Mouse (Mus musculus): Measurements from ENCODE around the gene Cradd.

The Cradd gene

DNA sequence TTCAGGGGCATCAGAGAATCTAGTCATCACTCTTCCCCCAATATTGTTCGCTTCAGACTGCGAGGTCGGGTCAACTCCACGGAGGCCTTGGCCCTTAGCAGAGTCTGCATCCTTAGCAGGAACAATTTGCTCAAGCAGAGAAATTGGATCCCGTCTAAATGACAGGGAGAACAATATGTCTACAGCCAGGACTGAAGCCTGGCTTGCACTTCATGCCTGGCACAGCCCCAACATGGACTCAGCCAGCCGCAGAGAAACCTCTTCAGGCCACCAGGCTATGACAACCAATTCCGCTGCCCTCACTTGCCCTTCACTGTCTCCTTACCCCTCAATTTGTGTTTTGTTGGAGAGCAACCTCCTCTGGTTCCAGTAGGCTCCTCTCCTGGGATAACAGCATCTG, 123.6 kb downstream of the Cradd start:
- DNase-seq (ENCODE audit: low spot score), result peak; percentile 48

DNA sequence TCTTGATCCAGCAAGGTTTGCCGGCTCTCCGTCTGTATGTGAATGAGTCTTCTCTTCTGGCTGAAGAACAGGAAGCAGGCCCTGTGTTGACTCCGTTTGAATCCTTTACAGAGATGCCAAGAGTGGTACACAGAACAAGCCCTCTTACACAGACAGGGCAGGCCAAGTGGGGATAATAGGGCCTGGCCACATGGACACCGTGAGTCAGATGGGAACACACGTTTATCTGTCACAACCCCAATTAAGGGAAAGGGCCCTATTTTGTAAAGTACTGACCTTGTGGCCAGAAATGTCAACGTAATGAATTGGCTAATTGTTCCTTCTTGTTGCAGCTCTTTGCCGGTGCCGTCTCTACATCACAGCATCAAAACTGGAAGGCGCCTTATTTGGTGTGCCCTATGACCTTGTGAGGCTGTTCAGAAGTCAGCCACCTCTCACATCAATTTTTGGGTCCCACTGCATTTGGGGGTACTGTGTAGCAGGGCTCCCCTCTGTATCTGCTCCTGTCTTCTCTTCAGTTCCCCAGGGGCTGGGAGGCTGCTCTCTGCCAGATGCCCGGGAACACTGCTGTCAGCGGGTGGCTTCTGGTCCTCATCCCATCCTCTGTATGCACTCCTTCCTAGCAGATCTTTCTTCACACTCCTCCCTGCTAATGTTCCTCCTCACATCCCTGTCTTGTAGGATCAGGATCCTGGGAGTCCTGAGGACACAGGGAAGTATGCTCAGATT, 124.2 kb downstream of the Cradd start:
- DNase-seq (ENCODE audit: low spot score), result no peak

DNA sequence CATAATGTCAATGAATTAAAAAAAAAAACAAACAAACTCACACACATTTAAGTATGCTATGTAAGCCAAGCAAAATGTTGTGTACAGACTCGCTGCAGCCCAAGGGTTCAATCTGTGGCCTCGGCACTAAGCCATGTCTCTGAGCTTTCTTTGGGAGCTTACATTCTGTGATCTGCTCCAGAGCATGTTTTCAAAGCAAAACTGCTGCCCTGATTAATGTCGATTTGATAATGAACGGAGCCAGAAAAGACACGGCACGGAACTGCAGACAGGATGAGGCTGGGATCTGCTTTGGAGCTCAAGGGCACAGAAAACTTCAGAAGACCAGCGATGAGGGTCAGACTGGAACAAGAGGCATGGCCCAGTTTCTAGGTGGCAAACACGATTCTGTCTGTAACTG, 126.6 kb downstream of the Cradd start:
- peak; percentile 44 for DNase-seq (ENCODE audit: low spot score)

DNA sequence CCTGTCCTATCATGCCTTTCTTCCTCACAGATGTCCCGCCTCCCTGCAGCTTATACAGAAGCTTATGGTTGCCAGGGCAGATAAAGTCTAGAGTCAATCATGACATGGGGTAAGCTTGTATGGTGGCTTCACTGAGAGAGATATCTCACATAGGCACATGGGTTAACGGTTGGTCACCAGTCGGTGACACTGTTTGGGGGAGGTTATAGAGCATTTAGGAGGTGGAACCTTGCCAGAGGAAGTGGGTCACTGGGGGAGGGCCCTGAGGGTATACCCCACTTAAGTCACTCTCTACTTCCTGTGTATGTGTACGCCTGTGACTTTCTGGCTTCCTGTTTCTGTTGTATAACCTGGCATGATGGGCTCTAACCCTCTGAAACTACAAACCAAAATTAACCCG, 128.2 kb downstream of the Cradd start:
- DNase-seq (ENCODE audit: low spot score), result no peak

DNA sequence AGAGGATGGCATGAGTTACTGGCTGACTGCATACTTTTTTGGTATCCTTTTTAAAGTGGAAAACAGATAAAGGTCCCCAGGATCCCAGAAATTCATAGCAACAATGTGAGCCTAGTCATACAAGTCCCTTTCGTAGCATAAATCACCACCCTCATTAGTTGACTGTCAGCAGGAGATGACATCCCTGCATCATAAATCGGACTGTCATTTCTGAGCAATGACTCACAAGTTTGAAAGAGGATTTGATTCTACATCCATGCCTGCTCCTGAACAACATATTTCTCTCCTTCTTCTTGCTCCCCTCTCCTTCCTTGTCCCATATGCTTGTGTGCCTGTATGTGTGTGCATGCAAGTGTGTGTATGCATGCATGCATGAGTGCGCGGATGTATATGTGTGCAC, 129.2 kb downstream of the Cradd start:
- DNase-seq (ENCODE audit: low spot score), result no peak

DNA sequence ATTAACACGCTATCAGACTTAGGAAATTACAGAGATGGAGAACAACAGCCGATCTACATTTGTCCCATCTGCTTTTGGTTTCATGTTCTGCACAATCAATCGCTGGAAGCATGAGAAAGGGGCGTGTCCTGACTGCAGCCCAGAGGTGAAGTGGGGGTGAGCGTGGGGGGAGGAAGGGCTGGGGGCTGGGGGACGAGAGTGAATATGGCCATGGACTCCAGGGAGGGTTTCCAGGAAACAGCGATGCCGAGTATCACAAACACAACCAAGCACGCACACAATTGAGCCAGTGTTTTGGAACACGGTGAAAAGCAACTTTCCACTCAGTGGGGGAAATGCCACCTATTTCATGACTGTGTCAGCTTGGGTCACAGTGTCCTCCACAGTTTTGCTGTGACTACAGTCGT, 130.1 kb downstream of the Cradd start:
- DNase-seq (ENCODE audit: low spot score), result peak; percentile 61

DNA sequence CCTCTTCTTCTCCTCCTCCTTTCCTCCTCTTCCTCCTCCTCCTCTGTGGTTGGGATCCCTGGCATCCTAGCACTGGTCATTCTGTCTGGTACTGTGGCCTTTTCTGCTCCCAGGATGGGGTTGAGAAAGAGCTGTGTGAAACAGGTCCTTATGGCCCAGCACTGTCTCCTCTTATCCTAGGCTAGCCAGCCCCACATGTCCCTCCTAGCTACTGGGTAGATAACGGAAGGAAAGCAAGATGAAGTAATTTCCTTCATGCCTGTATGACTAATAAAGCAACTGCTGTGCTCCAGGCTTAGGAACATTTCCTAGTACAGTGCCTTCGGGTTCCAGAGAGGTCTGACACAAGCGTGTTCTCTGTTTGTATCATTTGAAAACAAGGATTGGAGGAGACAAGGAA, 132.1 kb downstream of the Cradd start:
- DNase-seq (ENCODE audit: low spot score), result no peak

DNA sequence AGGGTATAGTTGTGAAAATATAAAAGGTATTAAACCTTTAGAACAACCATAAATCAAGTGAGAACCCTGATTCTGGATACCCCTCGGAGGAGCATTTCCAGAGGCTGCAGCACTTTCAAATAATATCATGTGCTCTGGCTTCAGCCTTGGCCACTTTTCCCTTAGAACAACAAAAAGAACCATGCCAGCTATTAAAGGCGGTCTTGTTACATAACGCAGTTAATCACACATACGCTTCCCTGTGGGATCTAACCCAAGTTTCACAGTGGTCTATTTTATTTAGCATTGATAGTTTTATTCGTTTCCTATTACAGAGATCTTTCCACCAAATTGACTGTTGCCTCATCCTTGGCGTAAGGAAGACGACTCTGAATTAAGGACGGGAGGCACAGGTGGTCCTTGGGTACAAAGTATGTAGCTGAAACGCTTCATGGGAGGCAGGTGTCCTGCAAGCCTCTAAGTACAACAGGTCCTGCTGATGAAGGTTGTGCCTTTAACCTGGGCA, 132.7 kb downstream of the Cradd start:
- no peak for DNase-seq (ENCODE audit: low spot score)

DNA sequence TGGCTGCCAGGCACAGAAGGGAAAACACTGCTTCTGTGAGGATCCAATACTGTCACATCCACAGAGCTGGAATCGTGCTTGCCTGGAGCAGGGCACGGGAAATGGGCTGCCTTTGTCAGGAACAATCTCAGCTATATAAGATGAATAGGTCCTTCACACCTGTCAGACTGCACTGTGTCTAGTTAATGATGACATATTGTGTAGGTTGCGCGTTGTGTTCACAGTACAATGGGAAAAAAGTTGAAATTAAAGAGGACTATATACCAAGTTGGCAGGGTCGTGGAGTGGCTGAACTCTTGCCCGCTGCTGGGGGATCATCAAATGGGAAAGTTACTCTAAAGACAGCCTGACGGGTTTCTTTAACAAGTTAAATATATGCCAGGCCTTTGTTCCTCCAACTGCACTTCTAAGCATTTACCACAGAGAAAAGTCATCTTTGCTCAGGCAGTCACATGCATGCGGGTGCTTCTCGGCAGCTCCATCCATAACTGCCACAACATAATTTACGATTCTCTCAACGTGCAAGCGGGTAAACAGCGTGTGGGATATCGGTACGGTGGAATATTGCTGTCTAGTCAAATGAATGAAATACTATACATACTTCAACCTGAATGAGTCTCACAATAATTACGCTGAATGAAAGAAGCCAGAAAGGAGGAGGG, 134.3 kb downstream of the Cradd start:
- no peak for DNase-seq (ENCODE audit: low spot score)

DNA sequence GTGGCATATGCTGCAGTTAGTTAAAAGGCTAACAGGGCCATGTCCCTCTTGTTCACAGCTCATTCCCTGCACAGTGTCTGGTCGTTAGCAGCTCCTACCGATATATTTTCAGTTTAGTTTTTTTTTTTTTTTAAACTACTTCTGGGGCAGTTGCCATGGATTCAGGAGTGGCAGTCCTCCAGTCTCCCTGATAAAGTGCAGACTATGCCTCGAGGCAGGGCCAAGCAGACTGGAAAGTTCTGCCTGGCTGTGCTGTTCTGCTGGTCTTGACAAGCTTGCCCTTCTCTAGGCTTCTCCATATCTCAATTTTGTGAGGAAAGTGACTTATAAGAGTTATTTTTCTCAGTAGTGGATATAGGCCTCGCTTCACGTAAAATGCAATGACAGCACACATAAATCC, 139.7 kb downstream of the Cradd start:
- no peak for DNase-seq (ENCODE audit: low spot score)

DNA sequence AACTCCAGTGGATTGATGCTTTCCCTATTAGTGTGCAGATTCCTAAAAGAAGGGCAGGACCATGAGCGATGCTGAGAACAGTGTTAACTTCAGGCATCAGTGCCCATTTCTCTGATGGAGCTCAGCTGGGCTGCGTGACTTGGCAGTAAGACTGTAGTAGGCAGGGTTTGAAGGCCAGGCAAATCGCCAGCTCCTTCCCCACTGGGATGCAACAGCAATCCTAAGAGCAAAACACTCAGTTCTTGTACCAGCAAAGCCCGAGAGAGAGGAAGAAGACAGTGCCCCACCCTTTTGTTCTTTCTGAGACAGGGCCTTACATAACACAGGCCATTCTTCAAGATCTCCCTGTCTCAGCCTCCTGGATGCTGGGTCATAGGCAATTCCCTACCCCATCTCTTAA, 140.9 kb downstream of the Cradd start:
- peak; percentile 76 for DNase-seq (ENCODE audit: low spot score)

DNA sequence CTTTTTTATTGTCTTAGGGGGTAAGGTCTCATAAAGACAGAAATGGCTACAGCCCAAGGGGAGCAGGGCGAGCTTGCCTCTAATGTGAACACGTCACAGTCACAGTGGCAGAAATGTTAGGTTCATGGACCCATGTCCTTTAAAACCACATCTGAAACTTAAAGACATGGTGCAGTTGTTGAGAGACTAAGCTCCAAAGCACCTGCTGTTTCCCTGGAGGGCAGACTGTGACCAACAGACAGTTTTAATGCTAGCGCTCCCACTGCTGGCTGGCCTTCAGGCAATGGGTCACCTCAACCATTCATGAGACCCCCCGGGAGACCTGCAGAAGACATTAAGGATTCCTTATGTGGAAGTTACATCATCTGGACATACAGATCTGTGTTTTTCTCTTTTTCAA, 141.5 kb downstream of the Cradd start:
- DNase-seq (ENCODE audit: low spot score), result no peak

DNA sequence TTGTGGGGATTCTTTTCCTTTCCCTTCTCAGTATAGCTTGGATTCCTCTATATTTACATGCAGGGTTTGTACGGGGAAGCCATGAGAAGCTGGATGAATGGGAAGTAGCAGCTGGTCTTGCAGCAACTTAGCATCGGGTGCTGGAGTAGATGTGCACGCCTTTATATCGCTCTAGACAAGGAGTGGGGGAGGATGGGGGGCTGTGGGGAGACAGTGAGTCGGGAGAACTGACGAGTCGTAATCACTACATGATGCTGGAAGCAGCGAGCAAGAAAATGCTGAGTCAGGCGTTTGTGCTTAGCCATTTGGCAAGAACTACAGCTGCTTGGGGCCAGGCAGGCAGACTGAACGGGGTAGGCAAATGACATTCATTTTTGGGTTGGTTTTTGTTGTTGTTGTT, 142.4 kb downstream of the Cradd start:
- DNase-seq (ENCODE audit: low spot score), result no peak

DNA sequence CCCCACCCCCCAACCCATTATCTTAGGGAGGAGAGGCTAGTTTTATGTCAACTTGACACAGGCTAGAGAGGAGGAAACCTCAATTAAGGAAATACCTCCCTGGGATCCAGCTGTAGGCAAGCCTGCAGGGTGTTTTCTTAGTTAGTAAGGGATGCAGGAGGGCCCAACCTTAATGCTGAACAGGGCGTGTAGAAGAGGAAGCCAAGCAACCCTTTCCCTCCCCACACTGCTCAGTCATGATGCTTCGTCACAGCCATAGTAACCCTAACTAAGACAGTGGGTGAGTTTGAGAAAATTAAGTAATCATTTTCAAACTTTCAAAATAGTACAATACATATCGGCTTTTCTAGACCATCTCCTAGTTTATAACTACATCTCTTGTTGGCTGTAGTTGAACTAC, 143.0 kb downstream of the Cradd start:
- DNase-seq (ENCODE audit: low spot score), result no peak

DNA sequence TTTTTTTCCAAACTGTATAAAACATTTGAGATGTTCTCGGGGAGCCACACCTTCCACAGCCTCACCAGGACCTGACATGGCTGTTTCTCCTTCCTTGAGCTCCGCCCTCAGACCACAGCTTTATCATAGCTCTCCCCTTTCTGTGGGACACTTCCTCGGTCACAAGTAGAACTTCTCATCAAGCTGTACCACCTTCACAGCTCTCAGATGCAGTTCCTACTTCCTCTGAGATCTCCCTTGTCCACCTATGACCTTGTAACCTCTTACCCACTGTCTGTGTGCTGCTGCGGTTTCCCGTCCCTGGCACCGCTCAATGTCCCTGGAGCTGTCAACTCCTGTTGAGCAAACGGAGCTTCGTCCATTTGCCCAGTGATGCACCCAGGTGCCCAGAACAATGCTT, 143.8 kb downstream of the Cradd start:
- no peak for DNase-seq (ENCODE audit: low spot score)

DNA sequence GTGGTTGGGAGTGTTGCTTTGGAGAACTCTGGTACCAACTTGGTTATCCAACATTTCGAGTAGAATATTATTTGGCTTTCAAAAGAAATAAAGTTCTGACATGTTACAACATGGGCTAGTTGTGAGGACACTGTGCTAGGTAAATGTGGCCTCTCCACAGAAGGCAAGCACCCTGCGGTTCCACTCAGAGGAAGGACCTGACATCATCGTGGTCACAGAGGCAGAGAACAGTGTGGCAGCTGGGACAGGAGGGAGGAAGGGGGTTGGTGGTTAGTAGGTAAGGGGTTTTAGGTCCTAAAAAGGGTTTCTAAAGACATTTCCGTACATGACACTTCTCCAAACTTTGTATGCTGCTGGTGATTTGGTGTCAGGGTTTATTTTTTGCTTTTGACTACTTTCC, 145.1 kb downstream of the Cradd start:
- no peak for DNase-seq (ENCODE audit: low spot score)

DNA sequence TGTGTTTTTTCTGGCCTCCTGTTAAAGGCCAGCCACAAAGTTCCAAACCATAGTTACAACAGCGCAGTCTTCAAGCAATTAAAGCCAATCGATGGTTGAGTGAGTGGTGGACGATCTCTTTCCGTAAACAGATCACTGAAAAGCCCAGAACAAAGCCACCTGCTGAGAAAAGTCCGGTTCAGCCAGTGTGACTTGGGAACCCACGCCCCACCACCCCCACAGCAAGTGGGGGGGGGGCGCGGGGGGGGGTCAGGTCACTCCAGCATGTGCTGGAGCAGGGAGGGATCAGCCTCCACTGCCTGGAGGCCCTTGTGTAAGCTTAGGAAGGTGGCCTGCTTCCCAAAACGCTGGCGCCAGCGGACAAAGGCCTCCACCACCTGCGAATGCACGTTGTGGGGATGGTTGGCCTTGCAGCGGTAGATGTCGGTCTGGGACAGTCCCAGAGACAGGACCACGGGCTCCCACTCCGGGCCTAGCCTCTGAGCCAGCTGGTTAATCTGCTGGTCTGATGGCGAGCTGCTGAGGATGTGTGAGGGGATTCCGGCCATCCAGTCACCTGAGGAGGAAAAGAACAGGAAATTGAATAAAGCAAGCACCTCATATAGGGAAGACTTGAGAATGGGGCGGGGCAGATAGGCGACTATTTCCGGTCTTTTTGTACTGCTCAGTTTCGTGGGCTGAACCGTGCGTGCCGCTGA, 148.4 kb downstream of the Cradd start:
- DNase-seq (ENCODE audit: low spot score), result no peak

DNA sequence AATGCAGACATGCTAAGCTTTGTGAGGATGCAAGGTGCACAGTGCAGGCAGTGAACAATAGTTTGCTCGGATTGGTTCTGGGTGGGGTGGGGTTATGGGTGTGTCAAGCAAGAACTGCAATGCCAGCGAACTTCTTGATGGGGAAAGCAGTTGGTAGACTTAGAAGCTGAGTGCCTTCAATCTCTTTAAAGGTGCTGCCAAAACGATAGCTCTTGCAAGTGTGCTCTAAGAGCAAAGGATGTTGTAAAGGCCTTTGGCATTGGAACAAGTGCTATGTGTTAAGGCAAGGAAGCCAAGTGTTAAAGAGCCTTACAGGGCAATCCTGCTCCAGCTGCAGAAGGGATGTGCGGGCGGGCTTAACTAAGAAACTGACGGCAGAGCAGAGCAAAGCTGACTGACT, 149.7 kb downstream of the Cradd start:
- DNase-seq (ENCODE audit: low spot score), result no peak

DNA sequence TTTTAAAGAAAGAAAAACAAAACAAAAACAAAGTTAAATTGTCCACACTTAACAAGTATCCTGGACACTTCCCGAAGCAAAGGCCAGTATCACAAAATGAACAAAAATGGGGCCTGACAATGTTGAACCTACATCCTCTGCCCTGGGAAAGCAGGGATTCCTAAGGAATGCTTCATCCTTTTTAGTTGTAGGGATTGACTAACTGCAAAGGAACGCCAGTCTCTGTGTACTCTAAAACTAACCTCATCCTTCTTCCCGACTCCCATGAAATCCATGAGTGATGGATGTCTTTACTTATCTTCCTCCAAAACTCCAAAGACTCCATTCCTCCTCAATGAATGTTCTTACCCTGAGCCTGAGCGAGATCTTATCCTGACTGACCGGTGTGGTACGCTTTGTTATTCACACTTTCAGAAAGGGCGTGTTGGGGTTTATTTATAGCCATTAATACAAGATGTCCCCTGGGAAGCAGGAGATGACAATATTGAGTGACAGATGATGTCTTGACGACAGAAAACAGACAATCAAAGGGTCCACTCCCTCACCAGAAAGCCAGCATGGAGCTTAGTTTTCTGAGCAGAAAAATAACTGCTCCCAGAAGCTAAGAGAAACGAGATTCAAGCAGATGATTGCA, 153.1 kb downstream of the Cradd start:
- no peak for DNase-seq (ENCODE audit: low spot score)

DNA sequence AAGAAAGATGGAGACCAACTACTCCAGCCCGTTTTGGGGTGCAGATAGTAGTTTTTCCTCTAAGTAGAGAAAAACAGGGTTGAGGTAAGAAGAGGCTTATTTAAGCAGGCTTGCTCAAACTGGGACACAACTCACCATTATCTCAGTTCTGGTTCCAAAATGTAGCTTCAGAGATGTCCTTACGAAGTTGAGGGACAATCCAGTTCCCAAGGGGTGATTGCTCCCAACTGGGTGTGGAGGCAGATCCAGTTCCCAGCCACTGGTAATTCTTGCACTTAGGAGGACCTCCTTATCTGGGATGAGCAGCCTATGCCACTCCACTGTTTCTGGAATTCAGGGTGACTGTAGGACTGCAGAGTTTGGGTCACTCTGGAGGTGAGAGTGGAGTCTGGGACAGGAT, 159.0 kb downstream of the Cradd start:
- no peak for DNase-seq (ENCODE audit: low spot score)

DNA sequence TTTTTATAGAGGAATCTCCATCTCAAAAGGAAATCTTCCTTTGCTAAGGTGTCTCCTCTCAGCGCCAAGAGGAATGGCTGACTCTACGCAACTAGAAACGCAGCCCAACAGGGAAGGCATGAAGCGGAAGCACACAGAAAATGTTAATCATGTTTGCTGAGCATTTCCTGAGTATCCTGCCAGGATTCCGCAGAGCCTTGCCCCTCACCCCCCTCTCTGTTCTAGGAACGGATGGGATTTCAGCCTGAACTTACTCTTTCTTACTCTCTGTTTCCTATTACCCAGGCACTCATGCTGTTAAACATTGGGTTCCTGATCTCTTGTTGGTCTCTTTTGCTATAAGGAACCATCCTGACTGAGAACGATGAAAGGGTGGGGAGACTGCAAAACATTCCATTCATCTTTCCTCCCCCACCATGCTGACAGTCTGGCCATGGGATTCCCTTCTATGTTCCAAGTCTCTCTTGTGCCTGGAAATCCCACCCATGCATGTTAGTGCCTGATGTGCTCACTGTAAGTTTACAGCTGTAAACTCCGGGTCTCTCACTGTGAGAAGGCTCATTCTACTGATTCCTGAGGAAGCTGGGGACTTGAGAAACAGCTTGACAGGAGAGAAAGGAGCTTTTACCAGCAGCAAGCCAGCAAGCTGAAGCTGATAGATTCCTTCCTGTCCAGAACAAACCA, 161.1 kb downstream of the Cradd start:
- no peak for DNase-seq (ENCODE audit: low spot score)

DNA sequence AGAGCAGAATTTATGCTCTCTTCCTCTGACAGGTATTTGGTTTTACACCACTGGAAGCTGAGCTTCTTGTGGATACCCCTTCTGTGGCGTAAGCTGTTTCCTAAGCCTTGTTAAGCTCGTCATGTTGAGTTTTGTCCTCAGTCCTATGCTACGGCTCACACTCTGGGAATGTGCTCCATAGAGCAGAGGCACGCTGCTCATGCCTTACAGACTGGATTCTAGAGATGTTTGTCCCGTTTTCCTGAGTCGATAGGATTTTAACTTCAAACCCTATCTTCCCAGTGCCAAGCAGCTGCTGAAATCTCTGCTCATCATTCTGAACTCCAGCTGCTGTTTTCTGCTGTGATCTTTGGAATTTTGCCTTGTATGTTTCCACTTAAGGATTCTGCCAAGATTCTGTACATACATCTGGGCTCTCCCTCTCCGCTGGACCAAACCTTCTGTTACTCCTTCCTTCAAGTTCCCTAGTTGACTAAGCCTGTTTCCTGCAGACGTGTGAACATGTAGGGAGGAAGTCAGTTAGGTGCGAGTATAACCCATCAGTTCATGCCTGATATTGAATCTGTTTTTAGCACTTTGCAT, 164.2 kb downstream of the Cradd start:
- no peak for DNase-seq (ENCODE audit: low spot score)
